Comparison of ENCODE assay signal across 16 mouse cellular contexts in the genomic region with DNA sequence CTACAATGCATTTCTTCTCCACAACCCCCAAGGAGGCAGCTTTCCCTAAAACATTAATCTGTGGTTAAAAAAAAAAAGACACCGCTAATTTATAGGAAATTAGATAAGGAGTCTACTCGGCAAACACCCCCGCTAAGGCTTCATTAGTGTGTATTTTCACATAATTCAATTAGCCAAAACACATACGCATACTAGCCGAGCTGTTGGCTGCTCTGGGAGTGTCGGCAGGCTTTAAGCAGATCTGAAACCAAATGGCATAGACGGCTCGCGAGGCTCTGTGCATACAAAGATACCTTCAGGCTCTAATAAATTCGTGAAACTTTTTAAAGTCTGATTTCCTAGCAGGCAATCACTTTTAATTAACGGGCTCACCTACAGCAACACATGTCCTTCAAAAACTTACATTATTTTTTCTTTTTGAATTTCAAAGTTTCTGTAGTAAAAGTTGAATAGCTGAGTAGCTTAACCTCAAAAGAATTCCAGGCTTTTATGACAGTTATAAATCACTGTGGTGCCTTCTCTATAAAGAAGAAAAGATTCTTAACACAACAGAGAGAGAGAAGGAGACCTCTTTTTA.
DNase-seq lines count a peak whose midpoint lies in the region; ATAC-seq and TF ChIP-seq lines count a peak whose summit lies in the region.
"Had no signal": no experiment of that assay in that cellular context is flagged by ENCODE, and none has a peak within 500 bp of the region (broad histone marks: within the 10 kb centered on the region; RNA-seq: fewer than 3 reads in every experiment).

No protein-coding gene starts in this region.

- intact Hi-C loops in gastrocnemius, postnatal 14 days (cut with DNase I; ENCODE audit: low total_unique reads) = no loop called here

- no peak for ATAC-seq in kidney, embryonic 15.5 days (replicated peaks; ENCODE audit: low FRiP score)
- ATAC-seq in limb, embryonic 14.5 days (ENCODE audit: low FRiP score, low read depth) = no peak
- ATAC-seq: forebrain, embryonic 16.5 days; liver, embryonic 12.5 days had no signal

- H3K27ac ChIP-seq in kidney, embryonic 15.5 days = no peak overlapping the region
- H3K27ac ChIP-seq in kidney, adult 2 months (ENCODE audit: insufficient read depth, low read depth, low read length) = no peak overlapping the region
- H3K27ac ChIP-seq in limb, embryonic 14.5 days (replicated peaks; ENCODE audit: low read depth, low read length) = no peak overlapping the region
- H3K27ac ChIP-seq in embryonic facial prominence, embryonic 10.5 days (replicated peaks) = no peak overlapping the region
- H3K27ac ChIP-seq: liver, embryonic 12.5 days; lung, embryonic 15.5 days had no signal

- H3K9me3 ChIP-seq in kidney, embryonic 15.5 days (replicated peaks) = no peaks in the 10 kb centered on the region
- H3K9me3 ChIP-seq in limb, embryonic 14.5 days (ENCODE audit: control insufficient read depth, low read length) = no peaks in the 10 kb centered on the region
- H3K9me3 ChIP-seq in embryonic facial prominence, embryonic 10.5 days = no peaks in the 10 kb centered on the region
- H3K9me3 ChIP-seq: heart, embryonic 10.5 days; liver, embryonic 12.5 days; lung, embryonic 15.5 days had no signal

- H3K4me2 ChIP-seq in kidney, embryonic 15.5 days = peak overlapping the region; percentile 37
- H3K4me2 ChIP-seq in limb, embryonic 14.5 days (replicated peaks; ENCODE audit: low read depth, low read length, severe bottlenecking) = 0 out of 2 replicates have a peak overlapping the region, but pooled peaks have one; percentile 6
- H3K4me2 ChIP-seq: lung, embryonic 15.5 days had no signal

- H3K27me3 ChIP-seq in kidney, embryonic 15.5 days = peaks cover 40% of the 10 kb centered on the region
- 0 out of 2 replicates have a peak, but pooled peaks cover 2% of the 10 kb centered on the region for H3K27me3 ChIP-seq in kidney, adult 2 months (replicated peaks; ENCODE audit: control insufficient read depth, insufficient read depth, low read length)
- no peaks in the 10 kb centered on the region for H3K27me3 ChIP-seq in limb, embryonic 14.5 days (ENCODE audit: control insufficient read depth, insufficient read depth, low read length)
- peaks cover 11% of the 10 kb centered on the region for H3K27me3 ChIP-seq in embryonic facial prominence, embryonic 10.5 days (replicated peaks; ENCODE audit: low read depth, poor library complexity, severe bottlenecking)

- H3K4me1 ChIP-seq in kidney, embryonic 15.5 days = peaks cover 11% of the 10 kb centered on the region; the same call in 1 of the 2 replicates
- H3K4me1 ChIP-seq in kidney, adult 2 months (ENCODE audit: control insufficient read depth, insufficient read depth, low read length) = no peaks in the 10 kb centered on the region
- H3K4me1 ChIP-seq in limb, embryonic 14.5 days (ENCODE audit: control insufficient read depth, insufficient read depth, low read length) = peaks cover 11% of the 10 kb centered on the region; the same call in 1 of the 2 replicates
- peaks cover 16% of the 10 kb centered on the region; the same call in 1 of the 2 replicates for H3K4me1 ChIP-seq in embryonic facial prominence, embryonic 10.5 days
- H3K4me1 ChIP-seq: lung, embryonic 15.5 days had no signal

- no peak for TF ChIP-seq CTCF in kidney, adult 2 months (conservative IDR thresholded peaks at IDR 0.05; ENCODE audit: insufficient read depth, insufficient read length, low read depth, low read length)
- TF ChIP-seq CTCF in brain, embryonic 14.5 days (IDR thresholded peaks at IDR 0.05; ENCODE audit: borderline replicate concordance, extremely low read depth, insufficient read depth, insufficient read length) = no peak

- no peaks in the 10 kb centered on the region for H3K36me3 ChIP-seq in kidney, embryonic 15.5 days
- no peaks in the 10 kb centered on the region for H3K36me3 ChIP-seq in kidney, adult 2 months (ENCODE audit: control insufficient read depth, insufficient read depth, low read length)
- H3K36me3 ChIP-seq in limb, embryonic 14.5 days (ENCODE audit: control insufficient read depth, insufficient read depth, low read length) = no peaks in the 10 kb centered on the region
- no peaks in the 10 kb centered on the region for H3K36me3 ChIP-seq in embryonic facial prominence, embryonic 10.5 days (replicated peaks)
- H3K36me3 ChIP-seq: heart, embryonic 10.5 days; liver, embryonic 12.5 days; lung, embryonic 15.5 days had no signal

- no peak for TF ChIP-seq POLR2A in kidney, adult 2 months (IDR thresholded peaks at IDR 0.05; ENCODE audit: low read depth, low read length)
- no peak for TF ChIP-seq POLR2A in brain, embryonic 14.5 days (IDR thresholded peaks at IDR 0.05; ENCODE audit: borderline replicate concordance, extremely low read depth, insufficient read depth, insufficient read length, poor library complexity, severe bottlenecking)
- TF ChIP-seq POLR2A in limb, embryonic 14.5 days (IDR thresholded peaks at IDR 0.05; ENCODE audit: borderline replicate concordance, extremely low read depth, insufficient read depth, insufficient read length) = no peak

- 5% methylated on average over 11 of the region's 11 CpGs for WGBS in kidney, embryonic 15.5 days
- WGBS in kidney, adult 2 months = 27% methylated on average over 11 of the region's 11 CpGs
- WGBS in limb, embryonic 14.5 days = 5% methylated on average over 11 of the region's 11 CpGs
- WGBS in embryonic facial prominence, embryonic 10.5 days = 56% methylated on average over 11 of the region's 11 CpGs

- H3K4me3 ChIP-seq in kidney, embryonic 15.5 days (replicated peaks) = no peak overlapping the region
- no peak overlapping the region for H3K4me3 ChIP-seq in kidney, adult 2 months (ENCODE audit: insufficient read depth, low read depth, low read length)
- H3K4me3 ChIP-seq in limb, embryonic 14.5 days (replicated peaks; ENCODE audit: low read length) = no peak overlapping the region
- no peak overlapping the region for H3K4me3 ChIP-seq in embryonic facial prominence, embryonic 10.5 days
- H3K4me3 ChIP-seq: liver, embryonic 12.5 days; lung, embryonic 15.5 days had no signal

- no peak for DNase-seq in kidney, adult 2 months
- DNase-seq in brain, embryonic 14.5 days (ENCODE audit: low read depth) = peak; percentile 78
- DNase-seq in hindlimb bud, embryonic 11.5 days (ENCODE audit: extremely low spot score, low read depth, low spot score) = peak; percentile 73
- peak; percentile 16 for DNase-seq in limb, embryonic 14.5 days (ENCODE audit: low spot score)
- no peak for DNase-seq in gastrocnemius, postnatal 14 days
- no peak for DNase-seq in embryonic facial prominence, embryonic 10.5 days (ENCODE audit: low spot score)
- no peak for DNase-seq in adrenal gland, postnatal 14 days
- DNase-seq: B cell, adult 2 months; cerebellum, adult 2 months; gastrocnemius, postnatal 10 days; thymus, adult 18-20 months had no signal

- H3K9ac ChIP-seq in kidney, embryonic 15.5 days = no peak overlapping the region
- H3K9ac ChIP-seq in limb, embryonic 14.5 days (ENCODE audit: low read depth, low read length, severe bottlenecking) = no peak overlapping the region
- H3K9ac ChIP-seq: liver, embryonic 12.5 days; lung, embryonic 15.5 days had no signal

Comparison
In these comparisons a context has a peak if more than half of its experiments do, and no peak if none do; other contexts are left out.
1. DNase-seq: peak in brain, embryonic 14.5 days (single experiment), hindlimb bud, embryonic 11.5 days (single experiment) and limb, embryonic 14.5 days (single experiment); none in kidney, adult 2 months (single experiment), gastrocnemius, postnatal 14 days (single experiment), embryonic facial prominence, embryonic 10.5 days (single experiment) and adrenal gland, postnatal 14 days (single experiment).